Mouse (Mus musculus) bone marrow, adult 2 months (tissue): ENCODE data around the gene Mov10l1.

Experiments
- CTCF ChIP-seq: fragments of 200-500 bp; IDR thresholded peaks from 2 replicates; pipeline ENCODE4 v1.5.1; 2011; ENCODE audit warnings: low read length, control low read depth; ENCODE audit not compliant: control insufficient read depth, insufficient read depth
- POLR2A ChIP-seq: fragments of 200-500 bp; IDR thresholded peaks from 2 replicates; pipeline ENCODE4 v1.6.1; 2011; ENCODE audit warnings: low read depth, mild to moderate bottlenecking, control low read depth, low read length, borderline replicate concordance; ENCODE audit not compliant: control insufficient read depth

DNA sequence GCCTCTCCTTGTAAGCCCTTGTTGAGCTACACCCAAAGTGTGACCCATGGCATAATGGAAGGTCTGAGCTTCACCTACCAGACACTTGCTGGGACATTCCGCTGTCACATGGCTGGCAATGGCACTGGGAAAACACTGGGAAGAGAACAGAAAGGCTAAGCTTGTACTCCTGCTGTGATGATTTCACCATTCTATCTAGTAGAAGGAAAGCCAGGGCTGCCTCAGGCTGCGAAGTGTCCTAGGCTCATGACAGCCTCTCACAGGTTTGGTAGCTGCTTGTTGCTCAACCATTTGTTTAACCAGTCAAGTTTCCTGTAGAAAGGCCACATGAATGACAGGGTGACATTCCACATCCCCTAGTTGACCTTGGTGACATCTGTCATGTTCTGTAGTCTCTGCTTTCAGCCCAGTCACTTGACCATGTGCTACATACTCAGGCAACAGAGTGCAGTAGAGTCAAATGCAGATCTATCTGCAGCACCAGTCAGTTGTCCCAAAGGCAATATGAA, 18.6 kb upstream of the Mov10l1 start:
- TF ChIP-seq CTCF (no peak), POLR2A (no peak)
